Mouse (Mus musculus): ENCODE measurements around the gene Aldh2.
"Not testable (repeated sequence)": the region's sequence is repeated elsewhere in the genome, so short reads cannot be mapped to it uniquely, and the experiment has no call there.

The Aldh2 gene

DNA sequence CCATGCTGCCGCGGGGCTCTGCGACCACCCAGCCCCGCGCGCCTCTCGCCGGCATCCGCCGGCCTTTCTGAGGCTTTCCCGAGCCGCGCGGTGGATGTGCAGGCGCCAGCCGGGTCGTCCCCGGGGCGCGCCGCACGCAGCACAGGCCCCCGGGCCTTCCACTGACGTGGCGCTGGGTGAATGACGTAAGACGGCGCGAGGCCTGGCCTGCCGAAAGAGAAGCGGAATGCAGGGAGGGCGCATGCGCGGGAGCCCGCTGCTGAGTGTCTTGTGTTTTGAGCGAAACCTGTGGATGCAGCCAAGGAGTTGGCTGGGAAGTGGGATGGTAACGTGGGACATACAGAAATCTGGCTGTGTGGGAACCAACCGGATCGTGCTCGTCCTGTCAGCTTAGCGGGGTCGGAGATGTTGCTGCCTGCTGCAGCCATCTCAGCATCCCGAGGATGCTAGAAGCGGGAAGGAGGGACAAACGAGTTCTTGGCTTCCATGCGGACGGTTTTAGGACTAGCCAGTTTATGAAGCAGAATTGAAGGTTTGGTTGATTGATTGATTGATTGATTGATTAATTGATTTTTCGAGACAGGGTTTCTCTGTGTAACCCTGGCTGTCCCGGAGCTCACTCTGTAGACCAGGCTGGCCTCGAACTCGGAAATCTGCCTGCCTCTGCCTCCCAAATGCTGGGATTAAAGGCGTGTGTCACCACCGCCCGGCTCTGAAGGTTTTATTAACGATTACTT, 47.7 kb downstream of the Aldh2 start, which contains the start of gene Mapkapk5:
Gene Mapkapk5 (minus strand): TSS at position 113 of the 737 bp plus-strand sequence.
- peak; percentile 97 for DNase-seq

- DNase-seq, result peak; percentile 25
Observed at GRCm38 (mm10) chr5:121544910-121545792, 48.5 kb downstream of the Aldh2 start, which contains the start of the genes Adam1a and Gm42878. TSS of gene Adam1a (minus strand) at chr5:121545482. TSS of gene Gm42878 (minus strand) at chr5:121545482.

GRCm38 (mm10) chr5:121543370-121543769, 50.3 kb downstream of the Aldh2 start:
- no peak for DNase-seq

DNA sequence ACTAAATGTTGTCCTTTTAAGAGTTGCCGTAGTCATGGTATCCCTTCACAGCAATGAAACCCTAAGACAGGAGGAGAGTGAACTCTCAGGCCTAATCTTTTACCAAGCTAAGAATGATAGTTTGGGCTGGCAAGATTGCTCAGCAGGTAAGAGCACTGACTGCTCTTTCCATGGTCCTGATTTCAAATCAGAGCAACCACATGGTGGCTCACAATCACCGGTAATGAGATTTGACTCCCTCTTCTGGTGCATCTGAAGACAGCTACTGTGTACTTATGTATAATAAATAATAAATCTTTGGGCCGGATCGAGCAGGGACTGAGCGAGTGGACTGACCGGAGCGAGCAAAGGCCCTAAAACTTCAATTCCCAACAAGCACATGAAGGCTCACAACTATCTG, 52.4 kb downstream of the Aldh2 start:
- no peak for DNase-seq

DNA sequence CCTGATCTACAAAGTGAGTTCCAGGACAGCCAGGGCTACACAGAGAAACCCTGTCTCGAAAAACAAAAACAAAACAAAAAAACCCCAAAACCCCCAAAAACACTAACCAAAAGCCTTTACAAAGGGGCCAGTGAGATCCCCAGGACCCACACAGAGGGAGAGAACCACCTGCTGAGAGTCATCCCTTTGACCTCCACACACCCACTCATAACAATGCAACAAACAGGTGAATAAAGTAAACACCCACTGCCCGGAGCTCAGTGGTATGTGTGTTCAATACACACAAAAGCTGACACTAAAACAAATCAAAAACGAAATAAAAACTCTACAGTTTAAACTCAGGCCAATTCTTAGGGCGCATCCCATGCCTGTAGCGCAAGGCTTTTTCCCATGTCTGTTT, 53.6 kb downstream of the Aldh2 start:
- DNase-seq, result no peak

GRCm38 (mm10) chr5:121537588-121537987, 56.0 kb downstream of the Aldh2 start:
- DNase-seq, result no peak

DNA sequence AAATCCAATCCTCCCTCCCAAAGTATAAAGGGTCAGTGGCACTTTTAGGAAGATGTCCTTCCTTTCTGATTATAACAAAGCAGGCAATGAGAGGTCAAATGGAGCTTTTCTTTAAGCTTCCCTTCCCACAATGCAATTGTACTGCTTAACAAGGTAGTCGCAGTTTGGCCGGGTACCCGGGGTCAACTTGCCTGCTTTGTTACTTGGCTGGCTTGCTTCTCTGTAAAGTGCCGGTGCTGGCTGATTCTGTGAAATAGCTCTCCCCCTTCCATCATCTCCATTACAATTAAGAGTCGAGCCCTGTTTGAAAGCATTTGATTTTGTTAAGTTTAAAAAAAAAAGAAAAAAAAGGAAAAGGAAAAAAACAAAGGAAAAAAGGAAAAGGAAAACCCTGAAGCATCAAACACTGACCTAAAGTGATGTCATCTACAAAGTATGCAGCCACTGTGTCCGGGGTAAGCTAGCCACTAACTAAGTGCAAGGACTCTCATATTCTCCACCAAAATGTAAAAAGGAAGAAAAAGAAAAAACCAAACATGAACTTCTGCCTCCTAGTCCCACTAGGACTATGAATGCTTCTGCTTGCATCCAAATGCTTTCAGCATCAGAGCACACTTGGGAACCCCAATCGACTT, 56.6 kb downstream of the Aldh2 start:
- no peak for DNase-seq

- no peak for DNase-seq
Observed at GRCm38 (mm10) chr5:121535116-121535515, 58.5 kb downstream of the Aldh2 start.

DNA sequence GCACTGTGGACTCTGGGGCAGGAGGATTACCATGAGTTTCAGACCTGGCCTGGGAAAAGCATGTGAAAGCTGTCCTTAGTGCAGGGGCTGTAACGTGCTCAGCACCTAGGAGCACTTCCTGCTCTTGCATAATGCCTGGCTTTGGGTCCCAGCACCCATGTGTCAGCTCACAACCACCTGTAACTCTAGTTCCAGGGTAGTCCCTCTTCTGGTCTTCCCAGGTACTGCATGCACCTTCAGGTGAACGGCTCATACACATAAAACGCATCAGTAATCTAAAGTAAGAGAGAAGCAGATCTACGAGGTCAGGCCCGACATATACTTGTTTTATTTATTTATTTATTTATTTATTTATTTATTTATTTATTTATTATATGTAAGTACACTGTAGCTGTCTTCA, 59.1 kb downstream of the Aldh2 start:
- peak; percentile 22 for DNase-seq

- DNase-seq, result no peak
Observed at GRCm38 (mm10) chr5:121526961-121527360, 66.7 kb downstream of the Aldh2 start.

DNA sequence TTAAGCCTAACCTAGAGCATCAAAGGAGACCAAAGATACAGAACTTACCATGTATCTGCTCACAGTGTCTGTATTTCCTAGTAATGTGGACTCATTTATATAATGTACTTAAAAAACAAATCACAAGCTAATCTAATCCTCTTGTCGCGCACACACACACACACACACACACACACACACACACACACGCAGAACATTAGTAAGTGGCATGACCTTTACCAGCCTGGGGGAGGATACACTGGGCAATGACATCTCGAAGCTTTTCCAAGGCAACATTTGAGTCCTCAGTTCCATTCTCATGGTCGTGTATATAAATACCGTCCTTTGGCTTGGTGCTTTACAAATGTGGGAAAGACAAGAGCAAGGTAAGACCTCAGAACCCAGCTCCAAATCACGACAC, 67.1 kb downstream of the Aldh2 start:
- DNase-seq, result no peak

GRCm38 (mm10) chr5:121525774-121526450, 67.7 kb downstream of the Aldh2 start:
- DNase-seq, result no peak

DNA sequence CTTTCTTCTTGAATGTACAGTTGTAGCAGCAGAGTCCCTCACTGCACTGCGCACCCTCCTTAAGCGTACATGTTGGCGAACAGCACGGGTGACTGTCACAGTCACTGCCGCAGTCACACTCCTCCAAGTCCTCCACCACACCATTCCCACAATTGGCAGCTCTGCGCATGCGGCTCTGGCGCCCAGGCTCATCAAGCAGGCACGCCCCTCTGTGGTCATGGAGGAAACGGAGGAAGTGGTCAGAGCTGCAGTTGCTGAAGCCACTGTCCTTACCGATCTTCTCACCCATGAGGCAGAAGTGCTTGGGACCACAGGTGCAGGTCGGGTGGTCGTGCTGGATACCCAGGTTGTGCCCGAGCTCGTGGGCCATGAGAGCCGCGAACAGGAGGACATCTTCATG, 73.9 kb downstream of the Aldh2 start:
- not testable (repeated sequence) for DNase-seq

DNA sequence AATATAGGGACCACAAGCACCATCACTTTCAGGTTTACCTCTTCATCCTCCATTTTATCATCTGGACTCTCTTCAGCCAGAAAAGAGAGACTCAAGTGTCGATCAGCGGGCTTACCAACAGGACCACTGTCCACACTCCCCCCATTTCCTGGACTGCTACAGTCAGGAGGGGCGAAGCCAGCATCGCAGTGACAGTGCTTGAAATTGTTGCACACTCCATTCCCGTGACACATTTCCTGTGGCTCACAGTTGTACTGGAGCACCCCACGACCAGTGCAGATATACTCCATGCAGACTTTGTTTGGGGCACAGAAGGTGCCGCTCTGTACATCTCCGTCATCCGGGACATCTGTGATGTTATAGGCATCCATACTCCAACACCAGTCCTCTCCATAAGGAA, 74.6 kb downstream of the Aldh2 start:
- DNase-seq, result no peak
